Mouse (Mus musculus): Measurements from ENCODE around the gene Sat2.
A peak's percentile ranks its signal among the peaks of the same experiment; 100 is the strongest.
"Not testable (repeated sequence)": the region's sequence is repeated elsewhere in the genome, so short reads cannot be mapped to it uniquely, and the experiment has no call there.

The Sat2 gene

DNA sequence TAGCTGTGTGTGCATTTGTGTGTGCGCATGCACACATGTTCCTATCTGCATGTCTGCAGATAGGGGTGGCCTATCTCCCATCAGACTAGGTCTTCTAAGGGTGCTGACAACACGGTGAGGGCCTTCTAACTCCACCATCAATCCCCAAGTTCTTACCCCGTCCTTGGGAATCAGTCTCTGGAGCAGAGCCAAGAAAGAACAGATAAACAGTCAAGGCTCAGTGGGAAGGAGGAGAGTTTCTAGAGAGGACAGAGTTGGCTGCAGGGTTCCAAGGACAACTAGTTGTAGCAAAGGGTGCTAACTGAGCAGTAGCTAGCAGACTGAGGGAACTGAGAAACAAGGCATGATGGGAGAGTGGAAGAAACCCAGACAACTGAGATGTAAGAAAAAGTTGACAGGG, 20.1 kb upstream of the Sat2 start:
- no peak for DNase-seq

DNA sequence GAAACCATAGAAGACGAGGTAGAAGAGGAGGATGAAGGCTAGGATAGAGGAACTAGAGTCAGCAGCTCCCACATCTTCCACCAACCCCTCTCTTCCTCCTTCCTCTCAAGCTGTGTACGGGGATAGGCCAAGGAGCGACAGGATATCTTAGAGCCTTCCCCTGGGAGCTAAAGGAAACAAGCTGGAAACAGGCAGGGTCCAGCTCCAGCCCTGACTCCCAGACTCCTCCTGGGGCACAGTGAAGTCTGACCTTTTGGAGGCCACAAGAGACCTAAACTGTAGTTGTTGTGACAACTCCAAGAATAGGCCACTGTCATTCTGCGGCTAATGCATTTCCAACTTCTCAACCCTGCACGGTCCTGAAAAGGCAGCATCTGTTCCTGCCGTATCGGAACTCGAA, 18.3 kb upstream of the Sat2 start:
- no peak for DNase-seq

DNA sequence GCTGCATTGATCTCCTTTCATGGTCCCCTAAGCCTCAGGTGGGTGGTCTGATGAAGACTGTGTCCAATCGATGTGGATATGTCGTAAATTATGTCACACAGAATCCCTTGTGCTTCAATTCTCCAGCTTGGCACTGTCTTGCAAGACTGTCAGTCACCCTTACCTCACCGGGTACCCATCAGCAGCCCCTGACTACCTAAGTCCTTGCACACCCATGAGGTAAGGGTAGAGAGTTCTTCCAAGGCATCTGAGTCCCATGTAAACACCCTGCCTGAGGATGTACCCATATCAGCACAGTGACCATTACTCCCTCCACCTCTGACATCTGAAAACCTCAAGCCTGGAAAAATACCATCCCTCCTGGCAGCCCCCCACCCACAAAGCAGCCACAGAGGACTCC, 17.5 kb upstream of the Sat2 start:
- DNase-seq = no peak

DNA sequence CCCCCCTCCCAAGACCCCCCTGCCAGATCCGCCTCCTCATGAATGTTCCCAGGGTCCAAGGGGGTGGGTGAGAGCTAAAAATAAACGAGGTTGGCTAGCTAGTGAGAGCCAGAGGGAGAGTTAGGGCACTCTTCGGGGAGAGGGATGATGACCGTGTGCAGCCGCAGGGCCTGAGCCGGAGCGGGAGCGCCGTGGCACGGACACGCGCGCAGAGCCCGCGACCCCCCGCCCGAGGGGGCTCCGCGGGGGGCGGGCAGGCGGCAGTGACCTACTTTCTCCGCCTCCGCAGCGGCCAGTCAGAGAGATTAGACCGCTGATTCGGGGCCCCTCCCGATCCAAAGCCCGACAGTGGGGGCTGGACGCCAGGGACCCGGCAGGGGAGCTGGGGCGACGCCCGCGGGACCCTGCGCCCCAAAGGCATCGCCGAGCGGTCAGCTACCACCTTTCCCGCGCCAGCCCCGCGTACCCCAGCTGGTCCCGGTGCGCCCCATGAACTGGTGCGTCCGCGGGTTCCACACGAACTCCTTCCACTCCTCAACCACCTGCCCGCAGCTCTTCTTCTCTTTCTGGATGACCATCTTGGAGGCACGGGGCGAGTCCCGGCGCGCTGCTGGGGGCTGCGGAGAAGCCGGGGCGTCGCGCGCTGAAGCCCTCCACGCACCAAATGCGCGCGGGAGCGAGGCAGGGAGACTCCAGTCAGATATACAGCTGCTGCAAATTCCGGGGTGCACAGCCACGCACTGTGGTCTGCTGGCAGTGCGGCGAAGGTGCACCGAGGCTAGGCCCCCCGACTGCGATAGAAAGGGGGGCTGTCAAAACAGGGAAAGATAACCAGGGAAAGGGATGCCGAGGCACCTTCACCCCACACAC, 16.8 kb upstream of the Sat2 start:
- DNase-seq = peak; percentile 90

DNA sequence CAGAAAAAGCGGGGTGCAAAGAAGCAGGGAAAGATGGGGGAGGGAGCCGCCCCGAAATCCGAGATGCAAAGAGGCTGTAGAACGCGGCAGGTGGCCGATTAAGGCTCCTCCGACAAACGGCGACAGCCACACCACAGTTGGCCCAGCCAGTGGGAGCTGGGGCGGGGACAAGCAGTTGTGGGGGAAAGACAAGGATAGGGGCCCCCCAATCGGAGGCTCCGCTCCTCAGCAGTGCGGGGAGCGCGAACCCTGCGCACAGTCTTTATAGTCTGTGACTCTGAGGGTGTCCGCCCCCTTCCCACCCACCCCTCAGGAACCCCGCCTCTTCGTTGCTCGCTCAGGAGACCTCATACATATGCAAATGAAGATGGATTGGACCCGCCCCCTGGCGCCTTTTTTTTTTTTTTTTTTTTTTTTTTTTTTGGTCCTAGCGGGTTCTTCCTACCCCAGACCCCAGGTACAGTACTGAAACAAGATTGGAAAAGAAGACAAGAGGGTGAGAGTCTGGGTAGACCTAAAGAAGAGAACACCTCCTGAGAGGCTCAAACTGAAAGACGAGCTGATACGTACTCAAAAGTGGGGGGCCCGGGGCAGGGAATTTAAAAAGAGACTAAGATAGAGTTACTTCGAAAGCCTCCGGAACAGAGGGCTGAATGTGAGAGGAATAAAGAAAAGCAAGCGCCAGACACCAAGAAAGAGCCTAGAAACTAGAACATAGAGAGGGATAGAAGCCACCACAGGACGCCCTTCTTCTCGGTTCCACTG, 15.9 kb upstream of the Sat2 start, which contains the start of gene Atp1b2:
Atp1b2 (minus strand) TSS at position 217 of the 765 bp plus-strand sequence.
- DNase-seq = peak; percentile 95

DNA sequence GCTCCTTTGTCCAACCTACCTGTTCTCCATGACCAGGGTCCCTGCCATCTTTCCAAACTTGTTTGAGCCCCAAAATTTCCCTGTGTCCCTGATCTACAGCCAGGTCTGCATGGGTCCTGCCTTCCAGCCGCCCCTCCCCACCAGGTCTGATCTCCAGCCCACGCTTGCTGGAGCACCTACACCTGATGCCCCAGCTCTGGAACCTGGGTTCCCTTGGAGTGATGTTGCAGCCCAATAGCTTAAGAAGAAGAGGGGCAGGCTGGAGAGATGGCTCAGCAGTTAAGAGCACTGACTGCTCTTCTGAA, 15.4 kb upstream of the Sat2 start:
- no peak for DNase-seq

DNA sequence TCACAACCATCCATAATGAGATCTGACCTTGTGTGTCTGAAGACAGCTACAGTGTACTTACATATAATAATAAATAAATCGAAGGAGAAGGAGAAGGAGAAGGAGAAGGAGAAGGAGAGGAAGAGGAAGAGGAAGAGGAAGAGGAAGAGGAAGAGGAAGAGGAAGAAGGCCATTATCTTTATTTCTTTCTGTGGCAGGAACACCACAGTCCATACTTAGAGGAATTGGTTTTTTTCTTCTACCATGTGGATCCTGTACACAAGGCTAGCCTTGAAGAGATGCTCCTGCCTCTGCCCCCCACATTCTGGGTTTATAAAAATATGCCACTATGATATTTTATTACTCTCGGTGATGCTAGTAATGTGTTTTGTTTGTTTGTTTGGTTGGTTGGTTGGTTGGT, 15.0 kb upstream of the Sat2 start:
- DNase-seq = no peak

DNA sequence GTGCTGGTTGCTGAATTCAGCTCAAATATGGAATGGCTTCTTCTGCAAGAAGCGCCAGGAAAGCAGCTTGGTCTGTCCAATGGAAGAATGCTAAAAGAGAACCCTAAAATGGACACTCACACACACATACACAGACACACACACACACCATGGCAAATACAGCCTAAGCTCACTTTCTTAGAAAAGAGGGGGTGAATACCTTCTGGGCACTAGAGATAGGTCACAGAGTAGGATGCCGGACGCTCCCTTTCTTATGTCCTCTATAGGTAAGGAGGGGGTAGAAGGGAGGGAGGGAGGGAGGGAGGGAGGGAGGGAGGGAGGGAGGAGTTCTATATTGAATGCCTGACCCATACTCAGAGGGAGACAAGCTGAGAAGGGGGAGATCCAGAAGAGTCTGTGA, 13.3 kb upstream of the Sat2 start:
- no peak for DNase-seq

DNA sequence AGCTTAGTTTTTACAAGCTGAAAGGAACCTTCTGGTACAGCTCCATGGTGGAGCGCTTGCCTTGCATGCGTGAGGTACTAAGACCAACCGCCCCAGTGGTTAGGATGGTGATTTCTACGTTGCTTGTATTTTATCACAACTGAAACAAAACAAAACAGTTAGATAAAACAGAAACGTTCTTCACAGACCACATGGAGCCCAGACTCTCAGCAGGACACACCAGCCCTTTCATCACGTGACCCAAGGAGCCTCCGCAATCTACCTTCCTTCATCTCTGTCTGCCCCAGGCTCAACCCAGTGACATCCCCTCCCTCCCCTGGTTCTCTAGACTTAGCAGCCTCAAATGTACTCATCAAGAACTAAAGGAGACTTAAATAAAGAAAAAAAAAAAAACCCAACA, 12.4 kb upstream of the Sat2 start:
- DNase-seq = no peak

DNA sequence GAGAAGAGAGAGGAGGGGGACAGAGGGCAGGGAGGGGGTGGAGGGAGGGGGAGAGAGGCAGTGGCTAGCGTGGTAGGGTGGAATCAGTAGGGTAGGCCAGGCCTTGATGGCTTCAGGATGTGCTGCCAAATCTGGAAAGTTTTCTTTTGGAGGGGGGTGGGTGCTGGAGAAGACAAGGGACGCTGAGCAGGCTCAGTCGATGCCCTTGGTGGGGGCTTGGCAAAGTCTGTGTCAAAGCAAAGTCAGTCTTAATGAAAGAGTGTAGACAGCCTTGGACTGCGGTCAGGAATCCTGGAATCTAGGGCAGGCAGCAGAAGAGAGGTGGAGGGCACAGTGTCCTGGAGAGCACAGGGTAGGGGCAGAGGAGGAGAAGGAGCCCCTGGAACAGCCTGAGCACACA, 10.9 kb upstream of the Sat2 start:
- no peak for DNase-seq

DNA sequence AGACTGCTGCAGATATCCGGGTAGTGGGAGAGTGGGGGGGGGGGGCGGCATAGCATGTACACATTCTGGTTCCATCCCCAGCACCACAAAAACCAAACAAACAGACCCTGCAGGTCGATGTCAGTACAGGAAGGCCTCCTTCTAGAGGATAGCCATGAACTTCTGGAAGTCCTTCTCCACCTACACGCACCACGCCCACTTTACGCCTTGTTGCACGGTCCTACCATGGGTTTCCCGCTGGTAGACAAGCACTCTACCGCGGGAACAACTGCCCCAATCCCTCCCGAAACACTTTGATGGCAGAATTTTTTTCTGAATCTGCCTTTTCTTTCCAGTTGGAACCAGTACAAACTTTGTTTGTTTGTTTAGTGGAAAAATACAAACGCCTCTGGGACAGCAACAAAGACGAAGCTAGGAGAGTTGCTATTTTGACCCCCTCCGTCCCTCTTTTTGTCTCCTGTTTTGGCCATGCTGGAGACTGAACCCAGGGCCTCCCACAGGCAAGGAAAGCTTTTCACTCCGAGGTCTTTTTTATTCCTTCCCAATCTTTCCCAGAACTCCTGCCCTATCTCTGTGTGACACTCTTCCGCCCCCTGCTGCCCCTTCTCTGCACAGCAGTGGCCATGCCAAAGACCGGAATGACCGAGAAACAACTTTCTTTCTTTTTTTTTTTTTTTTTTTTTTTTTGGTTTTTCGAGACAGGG, 8.1 kb upstream of the Sat2 start:
- DNase-seq = peak; percentile 87

DNA sequence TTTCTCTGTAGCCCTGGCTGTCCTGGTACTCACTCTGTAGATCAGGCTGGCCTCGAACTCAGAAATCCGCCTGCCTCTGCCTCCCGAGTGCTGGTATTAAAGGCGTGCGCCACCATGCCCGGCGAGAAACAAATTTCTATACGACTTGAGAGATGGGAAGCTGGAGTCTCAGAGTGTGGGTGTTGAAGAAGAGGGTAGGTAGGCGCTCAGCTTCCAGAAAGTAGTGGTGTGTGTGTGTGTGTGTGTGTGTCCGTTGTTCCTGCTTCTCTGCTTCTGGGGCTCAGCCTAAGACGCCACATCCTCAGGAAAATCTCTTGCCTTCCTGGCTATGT, 7.6 kb upstream of the Sat2 start:
- DNase-seq = not testable (repeated sequence)

DNA sequence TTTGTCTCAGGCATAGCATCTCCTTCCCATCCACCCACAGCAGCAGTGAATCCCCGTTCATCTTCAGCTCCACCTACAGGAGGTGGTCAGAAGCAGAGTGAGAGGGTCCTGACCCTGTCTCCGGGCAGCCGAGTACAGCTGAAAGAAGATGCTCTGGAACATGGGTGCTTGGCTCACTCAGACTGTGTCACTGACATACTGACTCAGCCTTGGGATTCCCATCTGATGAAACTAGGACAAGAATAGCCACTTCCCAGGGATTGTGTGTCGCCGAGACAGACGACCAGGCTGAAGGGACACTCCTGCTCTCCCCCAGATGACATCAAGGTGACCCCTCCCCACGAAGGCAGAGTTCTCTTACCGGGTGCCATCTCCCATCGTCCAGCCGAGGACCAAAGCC, 5.0 kb upstream of the Sat2 start:
- DNase-seq = no peak

DNA sequence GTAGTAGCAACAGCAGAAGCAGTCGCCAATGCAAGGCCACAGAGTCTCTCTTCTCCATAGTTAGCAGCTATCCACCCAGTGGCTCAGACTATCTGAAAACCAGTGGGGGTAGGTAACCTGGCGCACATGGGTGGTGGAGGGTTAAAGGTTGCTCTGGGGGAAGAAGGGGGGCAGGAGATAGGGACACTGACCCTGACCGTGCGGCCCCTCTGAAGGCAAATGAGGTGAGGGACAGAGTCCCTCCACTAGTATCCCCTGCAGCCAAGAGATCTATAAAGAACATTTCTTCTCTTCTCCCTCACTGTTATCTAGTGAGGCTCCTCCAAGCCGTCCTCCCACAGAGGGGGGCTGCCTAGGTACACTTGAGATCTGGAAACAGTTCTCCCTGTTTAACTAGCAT, 4.0 kb upstream of the Sat2 start, which contains the start of gene Shbg:
Shbg (minus strand) TSS at position 101 of the 400 bp plus-strand sequence.
- DNase-seq = no peak

DNA sequence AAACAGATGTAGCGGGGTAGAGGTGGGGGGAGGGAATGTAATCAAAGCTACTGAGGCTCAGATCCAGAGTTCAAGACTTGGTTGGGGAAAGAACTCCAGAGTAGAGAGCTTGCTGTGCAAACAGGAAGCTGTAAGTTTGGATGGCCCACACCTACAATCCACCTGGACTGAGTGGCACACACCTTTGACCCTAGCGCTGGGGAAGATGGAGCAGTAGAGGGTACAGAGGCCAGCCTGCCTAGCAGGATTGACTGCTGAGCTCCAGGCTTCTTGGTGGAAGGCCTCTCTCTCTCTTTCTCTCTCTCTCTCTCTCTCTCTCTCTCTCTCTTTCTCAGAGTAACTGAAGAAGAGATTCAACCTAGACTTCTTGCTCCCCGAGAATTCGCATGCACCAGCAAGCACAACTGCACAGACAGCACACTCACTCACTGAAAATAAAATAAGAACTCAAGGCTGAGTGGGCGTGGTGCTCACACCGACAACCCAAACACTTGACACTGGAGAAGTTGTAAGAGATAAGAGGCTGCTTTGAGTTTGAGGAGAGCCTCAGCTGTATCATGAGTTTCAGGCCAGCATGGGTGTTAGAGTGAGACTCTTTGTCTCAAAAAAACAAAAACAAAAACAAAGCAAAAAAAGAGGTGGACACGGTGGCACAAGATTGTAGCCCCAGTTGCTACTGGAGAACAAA, 1.3 kb upstream of the Sat2 start:
- no peak for DNase-seq

DNA sequence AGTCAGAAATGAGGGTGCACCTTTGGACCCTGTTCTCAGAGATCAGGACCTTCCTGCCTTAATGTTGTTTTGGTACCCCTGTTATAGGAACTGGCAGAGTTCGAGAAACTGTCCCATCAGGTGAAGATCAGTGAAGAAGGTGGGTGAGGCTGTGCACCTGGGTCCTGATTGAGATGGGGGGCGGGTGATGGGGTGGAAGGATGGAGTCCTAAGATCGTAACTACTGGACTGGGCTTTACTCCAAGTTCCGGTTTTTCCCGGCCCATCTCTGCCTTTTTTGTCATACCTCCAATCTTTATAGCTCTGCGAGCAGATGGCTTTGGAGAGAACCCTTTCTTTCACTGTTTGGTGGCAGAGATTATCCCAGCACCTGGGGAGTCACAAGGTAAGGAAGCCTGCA, 582 bp downstream of the Sat2 start:
- DNase-seq = no peak

DNA sequence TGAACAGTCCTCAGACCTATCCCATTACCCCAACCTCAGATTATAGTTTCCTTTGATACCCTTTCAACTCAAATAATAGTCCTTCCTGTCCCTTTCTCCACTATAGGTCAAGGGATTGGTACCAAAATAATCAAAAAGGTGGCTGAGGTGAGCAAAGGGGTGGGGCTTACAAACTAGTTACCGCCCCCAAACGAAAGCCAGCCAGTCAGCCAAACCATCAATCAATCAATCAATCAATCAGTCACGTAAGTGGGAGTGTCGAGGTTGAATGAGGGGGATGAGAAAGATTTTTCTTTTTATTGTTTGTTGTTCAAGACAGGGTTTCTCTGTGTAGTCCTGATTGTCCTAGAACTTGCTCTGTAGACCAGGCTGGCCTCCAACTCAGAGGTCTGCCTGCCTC, 1.2 kb downstream of the Sat2 start:
- no peak for DNase-seq

DNA sequence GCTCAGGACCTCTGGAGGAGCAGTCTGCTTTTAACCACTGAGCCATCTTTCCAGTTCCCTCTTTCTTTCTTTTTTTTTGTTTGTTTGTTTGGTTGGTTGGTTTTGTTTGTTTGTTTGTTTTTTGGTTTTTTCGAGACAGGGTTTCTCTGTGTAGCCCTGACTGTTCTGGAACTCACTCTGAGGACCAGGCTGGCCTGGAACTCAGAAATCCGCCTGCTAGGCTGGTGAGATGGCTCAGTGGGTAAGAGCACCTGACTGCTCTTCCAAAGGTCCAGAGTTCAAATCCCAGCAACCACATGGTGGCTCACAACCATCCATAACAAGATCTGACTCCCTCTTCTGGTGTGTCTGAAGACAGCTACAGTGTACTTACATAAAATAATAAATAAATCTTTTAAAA, 2.5 kb downstream of the Sat2 start:
- not testable (repeated sequence) for DNase-seq

DNA sequence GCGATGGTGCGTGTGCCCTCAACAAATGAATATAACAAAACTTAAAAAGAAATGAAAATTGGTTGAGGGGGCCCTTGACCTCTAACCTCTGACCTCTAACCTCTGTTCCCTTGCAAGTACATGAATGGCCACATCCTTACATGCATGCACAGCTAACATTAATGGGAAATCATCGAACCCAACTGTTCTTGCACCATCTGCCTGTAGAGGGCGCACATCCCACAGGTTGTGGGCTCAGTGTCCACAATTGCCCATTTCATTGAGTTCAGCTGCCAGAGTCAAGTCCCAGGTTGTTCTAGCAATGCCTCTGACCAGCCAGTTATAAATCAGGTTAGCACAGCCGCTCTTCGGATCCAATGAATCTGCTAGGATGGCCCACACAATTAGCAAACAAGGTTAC, 6.5 kb downstream of the Sat2 start:
- DNase-seq = peak; percentile 91

DNA sequence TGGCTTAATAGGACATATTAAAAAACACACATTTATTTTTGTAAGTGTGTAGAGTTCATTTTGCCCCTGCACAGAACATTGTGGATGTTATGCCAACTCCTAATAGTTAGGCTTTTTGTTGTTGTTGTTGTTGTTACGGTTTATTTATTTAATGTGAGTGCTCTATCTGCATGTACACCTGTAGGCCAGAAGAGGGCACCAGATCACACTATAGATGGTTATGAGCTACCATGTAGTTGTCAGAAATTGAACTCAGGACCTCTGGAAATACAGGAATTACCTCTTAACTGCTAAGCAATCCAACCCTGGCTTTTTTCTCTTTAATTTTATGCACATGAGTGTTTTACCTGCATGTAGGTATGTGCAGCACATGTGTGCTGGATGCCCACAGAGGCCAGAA, 8.0 kb downstream of the Sat2 start:
- peak; percentile 49 for DNase-seq

DNA sequence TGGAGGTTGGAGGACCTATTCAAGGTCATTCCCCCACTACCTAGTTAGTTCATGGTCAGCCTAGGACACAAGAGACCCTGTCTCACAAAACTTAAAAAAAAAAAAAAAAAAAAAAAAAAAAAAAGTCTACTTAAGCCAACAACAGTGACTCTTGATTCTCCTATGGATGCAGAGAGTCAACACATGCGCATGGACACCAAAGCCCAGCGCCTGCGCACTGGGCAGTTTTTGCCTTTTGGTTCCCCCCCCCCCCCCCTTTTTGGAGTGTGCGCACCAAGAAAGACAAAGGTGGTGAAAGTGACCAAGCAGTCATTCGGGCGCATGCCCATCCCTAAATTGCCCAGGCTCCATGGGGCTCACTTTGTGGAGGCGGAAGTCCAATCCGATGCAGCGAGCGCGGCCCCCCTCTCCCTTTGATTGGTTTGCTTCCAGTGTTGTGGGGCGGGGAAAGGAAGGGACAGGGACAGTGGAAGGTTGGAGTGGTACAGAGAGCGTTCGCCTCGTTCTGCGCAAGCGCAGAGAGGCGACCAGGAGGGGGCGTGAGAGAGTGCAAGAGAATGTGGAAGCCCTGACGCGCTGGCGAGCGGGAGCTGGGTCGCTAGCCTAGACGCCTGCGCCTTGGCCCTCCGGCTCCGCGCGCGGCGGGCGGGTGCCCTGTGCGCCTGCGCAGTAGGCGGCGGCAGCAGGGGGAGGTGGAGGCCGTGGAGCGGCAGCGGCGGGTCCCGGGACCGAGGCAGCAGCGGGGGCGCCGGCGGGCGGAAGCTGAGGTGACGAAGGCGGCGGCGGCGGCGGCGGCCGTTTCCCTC, 10.7 kb downstream of the Sat2 start, which contains the start of gene Fxr2:
Fxr2 (plus strand) TSS at position 707 of the 806 bp plus-strand sequence.
- peak; percentile 100 for DNase-seq

All from retina, postnatal 1 day (tissue).